ENCODE assay signal across 20 mouse cellular contexts in the genomic region with DNA sequence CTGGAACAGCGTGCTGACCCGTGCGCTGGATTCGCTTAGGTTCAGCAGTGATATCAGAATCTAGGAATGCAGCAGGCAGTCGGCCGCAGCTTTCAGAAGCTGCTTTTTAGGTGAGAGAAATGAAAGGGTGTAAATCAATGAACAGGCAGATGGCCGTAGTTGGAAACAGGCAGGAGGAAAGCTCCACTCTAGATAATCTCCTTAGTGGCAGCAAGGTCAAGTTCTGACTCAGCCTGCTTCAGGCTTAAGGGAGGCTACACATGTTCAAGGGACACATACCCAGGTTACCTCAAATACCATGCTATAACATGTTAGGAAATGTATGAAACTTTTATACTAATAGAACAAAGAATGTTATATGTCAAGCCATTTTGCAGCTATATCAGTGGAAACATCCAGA. TPM values are rescaled to one million over a fixed set of nuclear protein-coding genes. Genes with fewer than 3 reads are reported as not detected.
"Had no signal": no experiment of that assay in that cellular context is flagged by ENCODE, and none has a peak within 500 bp of the region (broad histone marks: within the 10 kb centered on the region; RNA-seq: fewer than 3 reads in every experiment).

No protein-coding gene starts in this region.

- H3K36me3 ChIP-seq: limb, embryonic 12.5 days; liver, embryonic 13.5 days; neural tube, embryonic 15.5 days had no signal

- DNase-seq: kidney, adult 8-10 months; kidney, postnatal 25 days; layer of hippocampus, adult 9-11 months; layer of hippocampus, postnatal 36 days; liver; liver, embryonic 13.5 days; lung, adult 18-20 months; midbrain, embryonic 14.5 days; right cerebral cortex, adult 18-20 months; thymus, adult 2 months; thymus, postnatal 25 days had no signal

- H3K9me3 ChIP-seq: limb, embryonic 12.5 days; liver, embryonic 13.5 days; neural tube, embryonic 15.5 days had no signal

- H3K4me3 ChIP-seq: limb, embryonic 12.5 days; liver, embryonic 13.5 days; myocyte; neural tube, embryonic 15.5 days had no signal

- H3K4me2 ChIP-seq: limb, embryonic 12.5 days; liver, embryonic 13.5 days; neural tube, embryonic 15.5 days had no signal

- H3K27me3 ChIP-seq: limb, embryonic 12.5 days; liver, embryonic 13.5 days; neural tube, embryonic 15.5 days had no signal

- H3K27ac ChIP-seq: limb, embryonic 12.5 days; liver, embryonic 13.5 days; neural tube, embryonic 15.5 days had no signal

- ATAC-seq: intestine, embryonic 16.5 days had no signal

- H3K9ac ChIP-seq: limb, embryonic 12.5 days; liver, embryonic 13.5 days; neural tube, embryonic 15.5 days had no signal

RNA-seq across cellular contexts. Expression of a gene that starts 11.1 kb away (rescaled TPM):
- total RNA-seq: layer of hippocampus, postnatal 36 days; megakaryocyte-erythroid progenitor cell, adult 5-6 weeks had no signal
- polyA plus RNA-seq: kidney, embryonic 16.5 days; limb, embryonic 12.5 days; liver, embryonic 13.5 days; lung, embryonic 16.5 days; midbrain, embryonic 14.5 days; myocyte; neural tube, embryonic 11.5 days; thymus, adult 2 months; urinary bladder, adult 2 months had no signal
